Comparison of ENCODE assay signal across 21 mouse cellular contexts in genomic region chr7:143160057-143160456, GRCm38 (mm10). TPM values are rescaled to one million over a fixed set of nuclear protein-coding genes. Genes with fewer than 3 reads are reported as not detected.
DNase-seq lines count a peak whose midpoint lies in the region; ATAC-seq and TF ChIP-seq lines count a peak whose summit lies in the region.
"Had no signal": no experiment of that assay in that cellular context is flagged by ENCODE, and none has a peak within 500 bp of the region (broad histone marks: within the 10 kb centered on the region; RNA-seq: fewer than 3 reads in every experiment).

No protein-coding gene starts in this region.

- H3K79me2 ChIP-seq in heart, adult 2 months (replicated peaks; ENCODE audit: control insufficient read depth, insufficient read depth, low read length), result no peaks in the 10 kb centered on the region

- intact Hi-C loops in heart, adult 2 months (cut with DNase I), result no loop called here

- no peaks in the 10 kb centered on the region for H3K27me3 ChIP-seq in heart, embryonic 13.5 days (replicated peaks)
- no peaks in the 10 kb centered on the region for H3K27me3 ChIP-seq in heart, adult 2 months (ENCODE audit: control insufficient read depth, insufficient read depth, low read length)
- H3K27me3 ChIP-seq in kidney, embryonic 16.5 days (ENCODE audit: insufficient read depth, low read length), result no peaks in the 10 kb centered on the region
- peaks cover 23% of the 10 kb centered on the region for H3K27me3 ChIP-seq in embryonic facial prominence, embryonic 10.5 days (replicated peaks; ENCODE audit: low read depth, poor library complexity, severe bottlenecking)
- H3K27me3 ChIP-seq in limb, embryonic 10.5 days (ENCODE audit: low read depth, poor library complexity, severe bottlenecking), result peaks cover 4% of the 10 kb centered on the region; the same call in 1 of the 2 replicates
- H3K27me3 ChIP-seq: lung, embryonic 15.5 days; stomach, embryonic 15.5 days had no signal

- no peaks in the 10 kb centered on the region for H3K9me3 ChIP-seq in heart, embryonic 13.5 days
- no peaks in the 10 kb centered on the region for H3K9me3 ChIP-seq in kidney, embryonic 16.5 days (ENCODE audit: low read length)
- no peaks in the 10 kb centered on the region for H3K9me3 ChIP-seq in embryonic facial prominence, embryonic 10.5 days
- no peaks in the 10 kb centered on the region for H3K9me3 ChIP-seq in limb, embryonic 10.5 days (replicated peaks)
- H3K9me3 ChIP-seq: lung, embryonic 15.5 days; stomach, embryonic 15.5 days had no signal

- no peak for TF ChIP-seq EP300 in heart, adult 2 months (IDR thresholded peaks at IDR 0.05; ENCODE audit: insufficient read depth, low read depth, low read length)

- H3K4me3 ChIP-seq in heart, embryonic 13.5 days, result no peak overlapping the region
- no peak overlapping the region for H3K4me3 ChIP-seq in heart, adult 2 months
- H3K4me3 ChIP-seq in kidney, embryonic 16.5 days (ENCODE audit: low read length), result no peak overlapping the region
- H3K4me3 ChIP-seq in embryonic facial prominence, embryonic 10.5 days, result no peak overlapping the region
- H3K4me3 ChIP-seq in limb, embryonic 10.5 days, result no peak overlapping the region
- H3K4me3 ChIP-seq: gastrocnemius, adult 2 months; left cerebral cortex, adult 2 months; lung, embryonic 15.5 days; myocyte; stomach, embryonic 15.5 days had no signal

- peaks cover 30% of the 10 kb centered on the region for H3K4me1 ChIP-seq in heart, embryonic 13.5 days
- H3K4me1 ChIP-seq in heart, adult 2 months (ENCODE audit: control insufficient read depth, insufficient read depth, low read length), result no peaks in the 10 kb centered on the region
- peaks cover 19% of the 10 kb centered on the region for H3K4me1 ChIP-seq in kidney, embryonic 16.5 days (ENCODE audit: insufficient read depth, low read length)
- H3K4me1 ChIP-seq in embryonic facial prominence, embryonic 10.5 days, result peaks cover 33% of the 10 kb centered on the region
- H3K4me1 ChIP-seq in limb, embryonic 10.5 days, result peaks cover 41% of the 10 kb centered on the region

- no peaks in the 10 kb centered on the region for H3K36me3 ChIP-seq in heart, embryonic 13.5 days
- no peaks in the 10 kb centered on the region for H3K36me3 ChIP-seq in heart, adult 2 months (ENCODE audit: control insufficient read depth, insufficient read depth, low read length)
- no peaks in the 10 kb centered on the region for H3K36me3 ChIP-seq in kidney, embryonic 16.5 days (ENCODE audit: insufficient read depth, low read length)
- H3K36me3 ChIP-seq in embryonic facial prominence, embryonic 10.5 days (replicated peaks), result no peaks in the 10 kb centered on the region
- no peaks in the 10 kb centered on the region for H3K36me3 ChIP-seq in limb, embryonic 10.5 days
- H3K36me3 ChIP-seq: lung, embryonic 15.5 days; stomach, embryonic 15.5 days had no signal

- DNase-seq in heart, adult 2 months, result no peak
- no peak for DNase-seq in kidney, adult 9 months
- no peak for DNase-seq in embryonic facial prominence, embryonic 10.5 days (ENCODE audit: low spot score)
- DNase-seq in limb, embryonic 10.5 days (ENCODE audit: low spot score), result no peak
- no peak for DNase-seq in adrenal gland, postnatal 10 days
- DNase-seq: cerebellum, adult 18-20 months; cerebellum, postnatal 25 days; gastrocnemius, adult 2 months; heart, postnatal 14 days; kidney, postnatal 10 days; left cerebral cortex, postnatal 4 days; lung, postnatal 4 days; thymus, adult 18-20 months had no signal

- no peak for TF ChIP-seq CTCF in heart, adult 2 months (IDR thresholded peaks at IDR 0.05)

- WGBS in heart, embryonic 13.5 days, result 46% methylated on average over 5 of the region's 5 CpGs
- WGBS in heart, adult 2 months, result 66% methylated on average over 5 of the region's 5 CpGs
- 23% methylated on average over 5 of the region's 5 CpGs for WGBS in kidney, embryonic 16.5 days
- WGBS in embryonic facial prominence, embryonic 10.5 days, result 62% methylated on average over 5 of the region's 5 CpGs
- 85% methylated on average over 5 of the region's 5 CpGs for WGBS in limb, embryonic 10.5 days

- H3K27ac ChIP-seq in heart, embryonic 13.5 days (replicated peaks), result peak overlapping the region; percentile 51; the same call in 1 of the 2 replicates
- no peak overlapping the region for H3K27ac ChIP-seq in heart, adult 2 months
- H3K27ac ChIP-seq in kidney, embryonic 16.5 days (ENCODE audit: low read length), result no peak overlapping the region
- H3K27ac ChIP-seq in embryonic facial prominence, embryonic 10.5 days (replicated peaks), result peak overlapping the region; percentile 72
- H3K27ac ChIP-seq in limb, embryonic 10.5 days, result peak overlapping the region; percentile 73
- H3K27ac ChIP-seq: gastrocnemius, adult 2 months; left cerebral cortex, adult 2 months; liver, embryonic 14.5 days; lung, embryonic 15.5 days; stomach, embryonic 15.5 days had no signal

- TF ChIP-seq POLR2A in heart, adult 2 months (IDR thresholded peaks at IDR 0.05; ENCODE audit: insufficient read depth, low read depth, low read length), result no peak

- ATAC-seq in heart, embryonic 13.5 days (ENCODE audit: extremely low read depth, insufficient number of reproducible peaks, low FRiP score, low TSS enrichment), result no peak
- peak; percentile 32; the same call in 1 of the 2 replicates for ATAC-seq in kidney, embryonic 16.5 days (ENCODE audit: low FRiP score, low TSS enrichment)

- peak overlapping the region; percentile 51 for H3K9ac ChIP-seq in heart, embryonic 13.5 days
- no peak overlapping the region for H3K9ac ChIP-seq in heart, adult 2 months (ENCODE audit: low read depth, low read length)
- no peak overlapping the region for H3K9ac ChIP-seq in kidney, embryonic 16.5 days (replicated peaks; ENCODE audit: low read length)
- H3K9ac ChIP-seq: liver, embryonic 14.5 days; lung, embryonic 15.5 days; stomach, embryonic 15.5 days had no signal

- no peak overlapping the region for H3K4me2 ChIP-seq in heart, embryonic 13.5 days
- no peak overlapping the region for H3K4me2 ChIP-seq in kidney, embryonic 16.5 days (replicated peaks; ENCODE audit: low read depth, low read length)
- H3K4me2 ChIP-seq: lung, embryonic 15.5 days; stomach, embryonic 15.5 days had no signal

RNA-seq across cellular contexts. Expression of gene Kcnq1, which starts 53.9 kb away (rescaled TPM):
- 15.0 and 15.6 TPM in 2 replicates for polyA plus RNA-seq in heart, embryonic 13.5 days (2015; fragmentation: Nextera tagmentation; extraction: Ambion mirVana)
- 10 to 100 TPM; 32.4 to 34.2 TPM for total RNA-seq in heart, adult 2 months (2021)
- polyA plus RNA-seq in heart, adult 2 months (2012; rRNA removed), result 42.0 and 48.1 TPM in 2 replicates
- 9.2 and 9.8 TPM in 2 replicates for polyA plus RNA-seq in kidney, embryonic 16.5 days (2015; fragmentation: Nextera tagmentation; extraction: Ambion mirVana)
- 1.0 and 1.5 TPM in 2 replicates for polyA plus RNA-seq in embryonic facial prominence, embryonic 10.5 days (2016; fragmentation: Nextera tagmentation; extraction: Ambion mirVana)
- 0.94 and 1.0 TPM in 2 replicates for polyA plus RNA-seq in limb, embryonic 10.5 days (2016; fragmentation: Nextera tagmentation; extraction: Ambion mirVana)
- total RNA-seq in adrenal gland, postnatal 10 days (2021), result 1 to 10 TPM; 4.4 to 5.0 TPM
- polyA plus RNA-seq: C2C12 had no signal

Comparison
In these comparisons a context has a peak if more than half of its experiments do, and no peak if none do; other contexts are left out.
1. H3K27ac ChIP-seq: peak in heart, embryonic 13.5 days (single experiment), embryonic facial prominence, embryonic 10.5 days (single experiment) and limb, embryonic 10.5 days (single experiment); none in heart, adult 2 months (single experiment) and kidney, embryonic 16.5 days (single experiment).